Mouse (Mus musculus) megakaryocyte progenitor cell, adult 5-6 weeks (primary cell): ENCODE results near the gene Nxph4. TPM values are rescaled to one million over a fixed set of nuclear protein-coding genes. Genes with fewer than 3 reads are reported as not detected.

Source experiments
- ATAC-seq: replicated peaks from 2 replicates; pipeline ENCODE4 v1.8.0; 2016; ENCODE audit warnings: mild to moderate bottlenecking, moderate TSS enrichment, inconsistent platforms; ENCODE audit not compliant: poor library complexity
- total RNA-seq, 2 experiments: library from RNA; stranded (forward) in 1 of 2; stranded (reverse) in 1 of 2; fragments of 157-497, 149-512 nt in 1 of 2; fragments of 200-1000 nt in 1 of 2; gene quantifications; 2 replicates each; pipeline versions ENCODE4 v1.2.3 to v1.2.4; 2015 to 2017

Nxph4 gene
- total RNA-seq, 2 experiments from 2014 or later = not detected

- no peak for ATAC-seq
Observed at GRCm38 (mm10) chr10:127543916-127544315, 9.6 kb upstream of the Nxph4 start.

GRCm38 (mm10) chr10:127542720-127543119, 8.4 kb upstream of the Nxph4 start:
- ATAC-seq = no peak

DNA sequence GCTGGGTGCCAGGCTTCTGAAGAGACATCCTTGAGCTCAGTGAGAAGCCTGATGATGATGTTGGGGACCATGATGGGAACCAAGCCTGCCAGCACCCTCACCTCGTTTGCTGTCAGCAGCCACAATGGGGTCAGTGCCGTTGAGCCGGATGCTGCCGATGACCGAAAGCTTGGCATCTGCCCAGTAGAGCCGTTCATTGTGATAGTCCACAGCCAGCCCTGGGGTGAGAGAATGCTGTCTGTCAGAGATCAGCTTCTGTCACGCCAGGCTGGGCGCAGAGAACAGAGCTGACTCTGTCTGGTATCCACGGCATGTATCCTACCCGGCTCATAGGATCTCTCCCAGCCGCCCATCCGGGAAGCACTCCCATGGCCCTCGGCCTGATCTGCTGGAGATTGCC, 7.7 kb upstream of the Nxph4 start:
- ATAC-seq = no peak

DNA sequence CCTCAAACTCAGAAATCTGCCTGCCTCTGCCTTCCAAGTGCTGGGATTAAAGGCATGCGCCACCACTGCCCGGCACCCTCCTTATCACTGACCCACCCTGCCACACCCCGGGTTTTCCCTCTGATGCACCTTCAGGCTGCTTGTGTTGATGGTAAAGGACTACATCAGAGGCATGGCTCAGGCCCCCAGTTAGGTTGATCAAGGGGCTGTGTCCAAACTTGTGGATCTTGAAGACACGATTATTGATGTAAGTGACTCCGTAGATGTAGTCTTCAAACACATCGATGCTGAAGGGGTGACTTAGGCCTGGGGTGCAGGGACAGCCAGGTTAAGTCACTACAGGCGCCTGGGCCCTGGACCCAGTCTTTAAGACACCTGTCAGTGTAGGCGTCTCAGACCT, 7.2 kb upstream of the Nxph4 start:
- no peak for ATAC-seq

- ATAC-seq = peak; percentile 81
Observed at GRCm38 (mm10) chr10:127537854-127538583, 3.7 kb upstream of the Nxph4 start.

DNA sequence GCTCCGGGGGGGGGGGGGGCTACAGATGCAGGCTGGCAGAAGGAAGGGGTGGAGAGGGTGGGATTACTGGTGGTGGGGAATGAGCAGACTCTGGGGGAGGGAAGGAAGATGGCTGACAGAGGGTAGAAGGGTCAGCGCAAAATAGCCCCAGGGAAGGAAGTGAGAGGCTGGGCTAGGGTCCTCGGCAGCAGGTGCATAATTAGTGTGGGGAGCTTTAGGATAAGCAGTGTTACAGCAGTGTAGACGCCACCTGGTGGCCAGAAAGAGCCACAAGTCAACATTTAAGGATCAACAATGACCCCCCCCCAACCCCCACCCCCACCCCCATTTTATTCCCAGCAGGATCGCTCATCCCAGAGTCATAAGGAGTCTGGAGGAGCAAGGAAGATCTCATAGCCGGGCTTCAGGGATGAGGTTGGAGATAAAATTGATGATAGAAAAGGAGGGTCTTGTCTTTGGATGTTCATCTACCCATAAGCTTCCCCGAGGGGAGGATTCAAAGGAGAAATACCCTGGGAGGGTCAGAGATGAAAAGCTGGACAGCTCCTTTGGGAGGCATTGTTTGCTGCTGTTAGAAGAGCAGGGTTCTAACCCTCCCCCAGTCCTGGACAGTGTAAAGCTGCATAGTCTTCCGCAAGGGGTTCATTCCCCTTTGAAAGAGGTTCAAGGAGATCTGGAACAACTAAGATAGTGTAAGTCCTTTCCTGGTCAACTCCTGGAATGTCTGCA, 2.4 kb upstream of the Nxph4 start:
- ATAC-seq = no peak

- no peak for ATAC-seq
Observed at GRCm38 (mm10) chr10:127534929-127535384, 598 bp upstream of the Nxph4 start.

GRCm38 (mm10) chr10:127531548-127531947, 2.8 kb downstream of the Nxph4 start:
- no peak for ATAC-seq

- ATAC-seq = no peak
Observed at GRCm38 (mm10) chr10:127530945-127531344, 3.4 kb downstream of the Nxph4 start.

DNA sequence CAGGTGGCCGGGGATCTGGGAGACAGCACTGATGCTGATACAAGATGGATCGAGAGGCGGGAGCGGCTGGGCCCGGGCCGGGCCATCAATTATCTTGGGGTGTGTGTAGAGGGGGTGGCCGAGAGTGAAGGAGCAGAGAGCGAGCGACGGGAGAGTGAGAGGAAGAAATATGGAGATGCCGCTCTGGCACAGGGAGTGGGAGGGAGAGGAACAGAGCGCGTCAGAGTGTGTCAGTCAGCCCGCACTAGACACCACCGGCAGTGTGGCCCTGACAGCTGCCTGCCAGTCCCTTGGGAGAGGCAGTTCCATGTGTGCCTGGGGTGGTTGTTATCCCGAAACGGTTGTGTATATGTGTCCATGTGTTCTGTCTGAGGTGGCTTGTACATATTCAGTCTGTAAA, 6.9 kb downstream of the Nxph4 start:
- peak; percentile 16; the same call in 1 of the 2 replicates for ATAC-seq

- peak; percentile 67 for ATAC-seq
Observed at GRCm38 (mm10) chr10:127526681-127527080, 7.7 kb downstream of the Nxph4 start.

DNA sequence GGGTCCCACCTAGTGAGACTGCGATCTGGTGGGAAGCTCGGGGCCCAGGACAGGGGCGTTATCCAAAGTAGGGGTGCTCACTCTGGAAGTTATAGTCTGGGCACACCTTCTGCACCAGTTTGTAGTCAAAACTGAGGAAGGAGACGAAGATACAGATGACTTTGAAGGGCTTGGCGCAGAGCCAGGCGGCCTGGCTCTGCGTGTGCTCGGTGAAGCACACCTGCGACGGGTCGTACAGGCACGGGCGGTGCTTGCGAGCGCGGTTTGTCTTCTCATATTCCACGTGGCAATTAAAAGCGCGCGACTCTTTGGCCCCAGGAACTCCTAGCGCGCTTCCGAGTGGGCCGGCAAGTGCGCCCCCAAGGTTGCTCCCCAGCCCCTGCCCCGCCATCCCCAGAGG, 8.3 kb downstream of the Nxph4 start:
- ATAC-seq = no peak

DNA sequence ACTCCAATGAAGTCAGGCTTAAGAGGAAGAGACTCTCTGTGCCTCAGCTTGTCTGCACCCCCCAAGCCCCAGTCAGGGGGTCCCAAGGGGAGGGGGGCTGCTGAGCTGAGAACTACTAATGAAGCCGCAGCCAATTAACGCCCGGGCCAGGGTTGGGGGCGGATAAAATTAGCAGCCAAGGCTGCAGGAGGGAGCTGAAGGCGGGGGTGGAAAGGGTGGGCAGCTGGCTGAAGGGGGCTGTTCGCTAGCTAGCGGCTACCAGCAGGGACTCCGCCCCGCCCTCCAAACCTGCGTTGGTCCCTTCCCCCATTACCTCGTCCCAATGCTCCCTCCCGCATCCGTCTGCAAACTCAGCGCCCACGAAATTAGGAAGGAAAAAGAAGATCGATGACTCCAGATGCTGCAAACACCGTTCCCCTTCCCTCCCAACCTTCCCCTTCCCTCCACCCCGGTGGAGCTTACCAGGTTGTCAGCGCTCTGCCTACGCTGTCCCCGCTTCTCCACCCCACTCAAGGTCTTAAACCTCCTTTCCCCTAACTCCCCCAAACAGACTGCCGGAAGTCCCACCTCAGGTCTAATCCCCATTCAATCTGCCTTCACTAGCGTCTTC, 9.6 kb downstream of the Nxph4 start:
- ATAC-seq = no peak

GRCm38 (mm10) chr10:127522088-127522581, 12.2 kb downstream of the Nxph4 start, which contains the start of gene Shmt2:
Gene Shmt2 (minus strand): TSS chr10:127522444.
- peak; percentile 43 for ATAC-seq

GRCm38 (mm10) chr10:127521611-127522080, 12.7 kb downstream of the Nxph4 start:
- ATAC-seq = peak; percentile 71

- no peak for ATAC-seq
Observed at GRCm38 (mm10) chr10:127520714-127521357, 13.5 kb downstream of the Nxph4 start.

DNA sequence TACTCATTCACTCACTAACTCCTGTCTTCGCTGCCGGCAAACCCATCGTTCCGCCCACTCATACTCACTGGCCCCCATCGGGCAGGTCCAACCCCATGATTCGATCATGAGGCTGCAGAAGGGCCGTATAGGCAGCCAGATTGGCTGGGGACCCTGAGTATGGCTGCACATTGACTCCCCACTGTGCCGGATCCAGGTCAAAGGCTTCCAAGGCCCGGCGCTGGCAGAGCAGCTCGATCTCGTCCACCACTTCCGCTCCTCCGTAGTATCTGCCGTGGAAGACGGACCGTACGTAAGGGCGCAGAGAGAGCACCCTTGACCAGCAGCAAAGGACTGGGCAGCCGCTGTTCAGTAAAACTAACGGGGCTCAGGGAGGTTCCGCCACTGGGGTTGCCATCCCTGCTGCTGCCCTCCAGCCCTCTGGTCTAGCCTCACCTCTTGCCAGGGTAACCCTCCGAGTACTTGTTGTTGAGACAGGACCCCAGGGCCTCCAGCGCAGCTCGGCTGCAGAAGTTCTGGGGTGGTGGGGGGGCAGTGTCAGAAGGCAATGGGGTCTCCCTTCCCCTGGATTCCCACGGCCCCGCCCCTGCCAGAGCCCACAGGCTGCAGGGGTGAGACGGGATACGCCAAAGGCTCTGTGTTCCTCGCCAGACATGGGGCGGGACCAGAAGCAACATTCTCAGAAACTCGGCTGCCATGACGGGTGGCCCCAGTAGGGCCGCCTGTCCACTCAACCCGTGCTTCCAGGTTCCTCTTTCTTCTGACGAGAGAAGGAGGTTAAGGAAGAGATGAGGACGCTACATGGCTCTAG, 14.3 kb downstream of the Nxph4 start:
- ATAC-seq = no peak

- no peak for ATAC-seq
Observed at GRCm38 (mm10) chr10:127519041-127519701, 15.2 kb downstream of the Nxph4 start.

- ATAC-seq = no peak
Observed at GRCm38 (mm10) chr10:127517941-127518340, 16.4 kb downstream of the Nxph4 start.
